ENCODE assay signal across 38 mouse cellular contexts in the genomic region with DNA sequence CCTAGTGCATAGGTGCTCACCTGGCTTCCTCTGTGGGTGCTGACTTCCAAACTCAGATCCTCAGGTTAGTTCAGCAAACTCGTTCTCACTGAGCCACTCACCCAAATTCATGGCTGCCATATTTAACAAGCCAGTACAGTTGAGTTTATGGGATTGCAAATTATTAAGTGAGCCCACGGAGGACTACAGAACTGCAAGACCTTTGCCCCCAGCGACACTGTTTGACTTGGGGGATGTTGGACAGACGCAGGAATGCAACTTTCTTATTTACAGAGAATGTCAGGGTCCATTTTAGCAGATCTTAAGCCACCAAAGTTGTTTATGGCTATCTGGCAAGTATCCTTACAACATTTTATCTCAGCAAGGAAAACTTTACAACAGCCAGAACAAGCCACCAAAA. TPM values are rescaled to one million over a fixed set of nuclear protein-coding genes. Genes with fewer than 3 reads are reported as not detected.
"Had no signal": no experiment of that assay in that cellular context is flagged by ENCODE, and none has a peak within 500 bp of the region (broad histone marks: within the 10 kb centered on the region; RNA-seq: fewer than 3 reads in every experiment).

No protein-coding gene starts in this region.

- H3K4me2 ChIP-seq: heart, embryonic 11.5 days; heart, embryonic 12.5 days; heart, embryonic 13.5 days; heart, embryonic 15.5 days; hindbrain, embryonic 12.5 days; hindbrain, embryonic 13.5 days; hindbrain, embryonic 14.5 days; hindbrain, embryonic 15.5 days; intestine, embryonic 15.5 days; kidney, embryonic 15.5 days had no signal

- H3K9me3 ChIP-seq: heart, embryonic 10.5 days; heart, embryonic 12.5 days; heart, embryonic 15.5 days; hindbrain, embryonic 12.5 days; hindbrain, embryonic 13.5 days; hindbrain, embryonic 15.5 days; intestine, embryonic 15.5 days; kidney, embryonic 15.5 days had no signal

- H3K4me3 ChIP-seq: heart, adult 2 months; heart, embryonic 10.5 days; heart, embryonic 12.5 days; heart, embryonic 13.5 days; heart, embryonic 15.5 days; hindbrain, embryonic 10.5 days; hindbrain, embryonic 12.5 days; hindbrain, embryonic 13.5 days; hindbrain, embryonic 15.5 days; intestine, embryonic 15.5 days; kidney, embryonic 15.5 days; layer of hippocampus, adult 2 months; left cerebral cortex, adult 2 months had no signal

- H3K27ac ChIP-seq: heart, adult 2 months; heart, embryonic 10.5 days; heart, embryonic 13.5 days; heart, embryonic 15.5 days; hindbrain, embryonic 10.5 days; hindbrain, embryonic 12.5 days; hindbrain, embryonic 13.5 days; hindbrain, embryonic 14.5 days; hindbrain, embryonic 15.5 days; hindbrain, postnatal 0 days; intestine, embryonic 15.5 days; kidney, embryonic 15.5 days; kidney, postnatal 0 days; layer of hippocampus, adult 2 months; left cerebral cortex, adult 2 months had no signal

- DNase-seq: heart, adult 2 months; heart, postnatal 10 days; heart, postnatal 14 days; heart, postnatal 36 days; heart, postnatal 4 days; kidney, adult 11 months; kidney, adult 18-20 months; kidney, adult 2 months; kidney, adult 8-10 months; kidney, adult 9 months; kidney, postnatal 14 days; kidney, postnatal 36 days; layer of hippocampus, adult 9-11 months; layer of hippocampus, postnatal 36 days had no signal

- H3K27me3 ChIP-seq: heart, embryonic 12.5 days; heart, embryonic 13.5 days; heart, embryonic 15.5 days; hindbrain, embryonic 12.5 days; hindbrain, embryonic 13.5 days; hindbrain, embryonic 15.5 days; intestine, embryonic 15.5 days; kidney, embryonic 15.5 days had no signal

- H3K9ac ChIP-seq: heart, embryonic 12.5 days; heart, embryonic 13.5 days; heart, embryonic 15.5 days; hindbrain, embryonic 12.5 days; hindbrain, embryonic 13.5 days; hindbrain, embryonic 14.5 days; hindbrain, embryonic 15.5 days; intestine, embryonic 15.5 days; kidney, embryonic 15.5 days had no signal

- H3K36me3 ChIP-seq: heart, embryonic 10.5 days; heart, embryonic 12.5 days; heart, embryonic 13.5 days; heart, embryonic 15.5 days; hindbrain, embryonic 10.5 days; hindbrain, embryonic 12.5 days; hindbrain, embryonic 13.5 days; hindbrain, embryonic 15.5 days; intestine, embryonic 15.5 days; kidney, embryonic 15.5 days had no signal

- H3K4me1 ChIP-seq: heart, embryonic 10.5 days; heart, embryonic 12.5 days; heart, embryonic 13.5 days; heart, embryonic 15.5 days; hindbrain, embryonic 10.5 days; hindbrain, embryonic 12.5 days; hindbrain, embryonic 13.5 days; hindbrain, embryonic 15.5 days; intestine, embryonic 15.5 days; kidney, embryonic 15.5 days had no signal

- ATAC-seq: hindbrain, embryonic 16.5 days; hindbrain, postnatal 0 days; inflammation-experienced regulatory T-cells, adult 6 months; intestine, embryonic 15.5 days; intestine, embryonic 16.5 days; intestine, postnatal 0 days had no signal

RNA-seq across cellular contexts. Expression of a gene that starts 21.9 kb away (rescaled TPM):
- polyA plus RNA-seq: heart, embryonic 10.5 days; heart, embryonic 12.5 days; heart, embryonic 13.5 days; heart, embryonic 14.5 days; heart, postnatal 0 days; inflammation-experienced regulatory T-cells, adult 6 months; intestine, embryonic 15.5 days; intestine, embryonic 16.5 days; intestine, postnatal 0 days; kidney, adult 2 months; kidney, postnatal 0 days; large intestine, adult 2 months had no signal

RNA-seq across cellular contexts. Expression of a gene that starts 31.6 kb away (rescaled TPM):
- polyA plus RNA-seq: heart, embryonic 10.5 days; heart, embryonic 11.5 days; heart, embryonic 15.5 days; heart, embryonic 16.5 days; heart, postnatal 0 days; inflammation-experienced regulatory T-cells, adult 6 months had no signal
